Comparison of ENCODE assay signal across 8 mouse cellular contexts in the genomic region with DNA sequence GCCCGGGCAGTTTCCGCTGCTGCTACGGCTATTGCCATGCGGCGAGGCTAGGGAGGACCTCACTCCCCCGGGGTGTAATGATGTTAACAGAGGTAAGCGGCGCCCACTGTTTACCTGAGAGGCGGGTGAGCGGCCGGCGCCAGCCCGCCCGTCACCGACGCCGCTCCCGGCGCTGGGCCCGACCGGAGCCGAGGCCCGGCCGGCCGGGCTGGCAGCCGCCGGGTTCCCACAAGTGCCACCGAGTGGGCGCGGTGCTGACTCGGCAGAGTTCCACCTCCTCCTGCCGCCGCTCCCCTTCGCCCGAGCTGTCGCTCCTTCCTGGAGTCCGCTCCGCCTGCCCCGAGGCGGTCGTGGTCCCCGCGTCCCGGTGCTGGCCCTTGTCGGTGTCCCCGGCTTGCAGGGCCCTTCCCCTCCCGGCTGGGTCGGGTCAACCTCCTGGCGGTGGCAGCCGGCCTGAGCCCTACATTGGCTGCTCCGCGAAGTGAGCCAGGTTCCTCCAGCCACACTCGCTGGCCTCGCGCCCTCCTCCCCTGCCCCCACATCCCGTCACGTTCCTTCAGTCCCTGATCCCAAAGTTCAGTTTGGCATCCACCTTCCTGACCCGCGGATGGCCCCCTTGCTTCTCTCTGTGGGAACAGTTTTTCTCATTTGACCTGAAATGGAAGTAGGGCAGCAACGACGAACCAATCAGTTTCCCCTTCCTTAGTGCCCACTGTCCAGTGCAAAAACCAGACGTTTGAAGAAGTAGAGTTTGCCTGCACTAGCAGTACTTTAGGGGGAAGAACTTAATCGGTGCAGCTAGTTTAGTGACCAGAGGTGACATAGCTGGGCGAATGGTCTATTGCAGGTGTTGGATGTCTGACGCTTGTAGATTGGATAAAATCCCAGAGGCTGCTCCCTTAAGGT. TPM values are rescaled to one million over a fixed set of nuclear protein-coding genes. Genes with fewer than 3 reads are reported as not detected.
DNase-seq lines count a peak whose midpoint lies in the region; ATAC-seq lines count a peak whose summit lies in the region.

No protein-coding gene starts in this region.

- H3K36me3 ChIP-seq in hindbrain, embryonic 13.5 days, result no peaks in the 10 kb centered on the region

- intact Hi-C loops in left cerebral cortex, postnatal 4 days (cut with DNase I), result no loop called here

- H3K4me3 ChIP-seq in hindbrain, embryonic 13.5 days, result peak overlapping the region; percentile 96

- peak; percentile 92 for ATAC-seq in hindbrain, embryonic 13.5 days (ENCODE audit: low FRiP score)

- no peaks in the 10 kb centered on the region for H3K9me3 ChIP-seq in hindbrain, embryonic 13.5 days

- H3K4me2 ChIP-seq in hindbrain, embryonic 13.5 days, result peak overlapping the region; percentile 85

- under 1% methylated on average over 65 of the region's 65 CpGs for WGBS in hindbrain, embryonic 13.5 days

- peak overlapping the region; percentile 97 for H3K27ac ChIP-seq in hindbrain, embryonic 13.5 days

- H3K4me1 ChIP-seq in hindbrain, embryonic 13.5 days (replicated peaks), result peaks cover 21% of the 10 kb centered on the region

- peak overlapping the region; percentile 98 for H3K9ac ChIP-seq in hindbrain, embryonic 13.5 days

- peaks cover 9% of the 10 kb centered on the region; the same call in 1 of the 2 replicates for H3K27me3 ChIP-seq in hindbrain, embryonic 13.5 days

- peak; percentile 73 to 91 for DNase-seq in adrenal gland, adult (ENCODE audit: inconsistent age in 2 of 2, low spot score in 1 of 2)
- DNase-seq in cerebellum, postnatal 36 days, result peak; percentile 72 to 74
- peak; percentile 26 to 50 for DNase-seq in frontal cortex, postnatal 36 days (ENCODE audit: low spot score in 2 of 2)
- DNase-seq in left cerebral cortex, postnatal 4 days, result peak; percentile 61
- peak; percentile 44 for DNase-seq in mesoderm, embryonic 11.5 days (ENCODE audit: low read depth, low spot score)
- DNase-seq in right cerebral cortex, postnatal 4 days, result peak; percentile 48
- DNase-seq in yolk sac, embryonic 10.5 days (ENCODE audit: low spot score), result peak; percentile 64

RNA-seq across cellular contexts. Expression of a gene that starts 0.6 kb away (rescaled TPM):
- 28.0 and 28.2 TPM in 2 replicates for polyA plus RNA-seq in hindbrain, embryonic 13.5 days (2015; fragmentation: Nextera tagmentation; extraction: Ambion mirVana)
- total RNA-seq in left cerebral cortex, postnatal 4 days (2021), result 10 to 100 TPM; 40.1 to 46.7 TPM

Comparison
In these comparisons a context has a peak if more than half of its experiments do, and no peak if none do; other contexts are left out.
1. Peak in every context shown above with its lines: DNase-seq, ATAC-seq, H3K4me3 ChIP-seq and H3K27ac ChIP-seq.